Mouse (Mus musculus) monocyte, adult 5-6 weeks (primary cell): Measurements from ENCODE around the gene Ssna1. TPM values are rescaled to one million over a fixed set of nuclear protein-coding genes. Genes with fewer than 3 reads are reported as not detected.

Source experiments
- ATAC-seq: fragments of 153-309, 156-312 bp; replicated peaks from 2 replicates; pipeline ENCODE4 v1.8.0; 2017; ENCODE audit warnings: mild to moderate bottlenecking; ENCODE audit not compliant: low TSS enrichment, insufficient number of reproducible peaks, severe bottlenecking, poor library complexity, low FRiP score
- total RNA-seq: library from RNA; stranded (forward); fragments of 200-1000, 200-491, 200-594 nt; gene quantifications from 3 replicates; pipeline ENCODE4 v1.2.3, GENCODE M21; 2017

Gene Ssna1
- total RNA-seq, 1 experiment from 2014 or later: 31.8 TPM

GRCm38 (mm10) chr2:25291184-25292053 lies 19.2 kb upstream of the Ssna1 start:
- ATAC-seq: no peak

GRCm38 (mm10) chr2:25290816-25291130 lies 18.5 kb upstream of the Ssna1 start:
- ATAC-seq: no peak

DNA sequence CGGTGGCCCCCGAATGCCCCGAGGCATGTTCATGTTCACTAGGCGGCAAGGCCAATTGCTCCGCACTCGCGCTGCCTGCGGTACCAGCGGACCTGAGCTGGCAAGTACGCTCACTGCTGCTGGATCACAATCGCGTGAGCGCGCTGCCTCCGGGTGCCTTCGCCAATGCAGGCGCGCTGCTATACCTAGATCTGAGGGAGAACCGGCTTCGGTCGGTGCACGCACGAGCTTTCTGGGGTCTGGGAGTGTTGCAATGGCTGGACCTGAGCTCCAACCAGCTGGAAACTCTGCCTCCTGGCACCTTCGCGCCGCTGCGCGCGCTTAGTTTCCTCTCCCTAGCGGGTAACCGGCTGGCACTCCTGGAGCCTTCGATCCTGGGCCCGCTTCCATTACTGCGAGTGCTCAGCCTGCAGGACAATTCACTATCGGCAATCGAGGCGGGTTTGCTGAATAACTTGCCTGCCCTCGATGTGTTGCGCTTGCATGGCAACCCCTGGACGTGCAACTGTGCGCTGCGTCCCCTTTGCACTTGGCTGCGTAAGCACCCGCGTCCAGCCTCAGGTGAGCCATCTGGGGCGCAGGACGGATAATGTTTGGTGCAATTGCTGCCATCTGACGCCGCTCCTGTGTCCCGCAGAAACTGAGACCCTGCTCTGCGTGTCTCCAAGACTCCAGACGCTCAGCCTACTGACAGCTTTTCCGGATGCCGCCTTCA lies 18.0 kb upstream of the Ssna1 start:
- ATAC-seq: no peak

DNA sequence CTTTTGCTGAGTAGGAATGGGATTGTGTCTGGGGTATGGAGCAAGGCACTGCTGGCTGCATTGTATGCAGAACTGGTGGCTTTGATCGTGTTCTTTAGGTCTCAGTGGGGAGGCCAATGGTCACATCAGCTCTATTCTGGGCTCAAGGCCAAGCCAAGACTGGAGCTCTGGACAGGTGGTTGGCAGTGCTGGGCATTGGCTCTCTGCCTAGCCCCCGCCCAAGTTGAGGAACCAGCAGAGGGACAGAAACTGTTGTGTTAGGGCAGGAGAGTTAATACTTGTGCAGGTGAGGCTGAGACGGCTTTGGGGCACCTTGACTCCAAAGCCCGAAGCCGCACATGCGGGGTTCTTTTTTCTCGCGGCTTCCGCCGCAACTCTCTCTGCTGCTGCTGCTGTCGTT lies 17.4 kb upstream of the Ssna1 start, which contains the start of gene Lrrc26:
Gene Lrrc26, plus strand, starts transcription at position 265 of the 400 bp plus-strand sequence.
- no peak for ATAC-seq

- ATAC-seq: no peak
Measured at GRCm38 (mm10) chr2:25288734-25289345, 16.6 kb upstream of the Ssna1 start.

GRCm38 (mm10) chr2:25287927-25288649 lies 15.8 kb upstream of the Ssna1 start, which contains the start of gene Tmem210:
Gene Tmem210 (plus strand): TSS chr2:25288145.
- ATAC-seq: no peak

DNA sequence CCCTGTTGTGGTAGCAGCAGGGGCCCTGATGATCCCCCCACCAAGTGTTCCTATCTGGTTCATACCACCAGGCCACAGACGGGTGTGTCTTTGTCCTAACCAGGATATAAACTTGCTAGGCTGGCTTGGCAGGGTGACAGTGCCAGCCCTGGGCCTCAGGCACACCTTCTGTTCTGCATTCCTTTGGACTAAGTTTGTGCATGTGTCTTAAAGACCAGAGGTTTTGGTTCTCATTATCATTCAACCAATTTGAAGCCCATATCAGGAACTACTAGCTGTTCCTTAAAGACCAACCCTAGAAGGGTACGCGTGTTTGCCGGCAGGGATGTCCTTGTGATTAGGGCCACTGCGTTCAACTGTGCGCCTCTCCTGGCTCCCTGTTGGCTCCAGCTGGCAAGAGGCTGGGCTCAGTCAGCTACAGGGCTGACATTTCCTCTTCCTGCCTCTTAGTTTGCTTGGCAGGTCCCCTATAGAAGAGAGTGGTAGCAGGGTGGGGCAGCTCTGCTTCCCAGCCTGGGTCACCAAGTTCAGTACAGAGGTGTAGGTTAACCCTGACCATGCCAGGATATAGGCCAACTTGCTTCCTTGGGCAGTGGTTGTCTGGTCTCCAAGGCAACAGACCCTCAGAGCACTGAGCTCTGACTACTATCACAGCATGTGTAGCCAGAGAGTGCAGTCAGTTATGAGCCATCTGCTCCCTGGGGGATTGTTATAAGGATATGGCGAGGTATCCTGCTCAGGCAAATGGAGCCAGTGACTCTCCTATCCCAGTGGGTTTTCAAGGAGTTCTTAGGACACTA lies 14.8 kb upstream of the Ssna1 start:
- ATAC-seq: no peak

DNA sequence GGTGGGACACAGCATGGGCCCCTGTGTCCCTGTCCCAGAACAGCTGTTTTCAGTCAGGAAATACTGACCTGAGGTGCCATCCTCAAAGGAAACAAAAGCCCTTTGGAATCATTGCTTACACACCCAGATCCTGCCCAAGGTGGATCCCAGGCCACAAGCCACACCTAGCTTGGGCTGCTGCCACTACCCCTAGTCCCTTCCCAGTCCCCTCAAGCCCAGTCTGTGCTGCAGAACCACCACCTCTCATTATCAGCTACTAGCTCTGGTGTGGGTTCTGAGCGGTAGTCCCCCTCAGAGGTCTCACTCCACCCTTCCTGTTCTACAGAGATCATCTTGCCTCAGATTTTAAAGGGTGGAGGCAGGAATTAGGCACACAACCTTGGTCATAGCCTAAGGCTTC lies 14.1 kb upstream of the Ssna1 start:
- ATAC-seq: no peak

DNA sequence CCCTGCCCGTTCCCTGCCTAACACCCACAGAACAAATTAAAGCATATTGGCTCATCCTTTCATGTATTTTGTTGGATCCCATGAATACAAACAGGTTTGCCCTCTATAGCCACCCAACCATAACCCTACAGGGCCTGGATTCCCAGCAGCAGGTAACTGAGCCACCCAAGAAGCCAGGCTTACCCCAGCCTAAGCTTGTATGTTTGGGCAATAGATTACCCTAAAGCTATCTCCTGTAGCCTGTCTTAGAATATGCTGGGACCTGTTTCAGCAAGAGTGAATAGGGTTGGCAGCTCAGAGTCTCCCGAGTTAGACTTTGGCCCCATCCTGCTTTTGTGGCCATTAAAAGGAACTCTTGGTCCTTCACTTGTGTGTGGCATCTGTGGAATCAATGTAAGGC lies 13.3 kb upstream of the Ssna1 start:
- ATAC-seq: no peak

DNA sequence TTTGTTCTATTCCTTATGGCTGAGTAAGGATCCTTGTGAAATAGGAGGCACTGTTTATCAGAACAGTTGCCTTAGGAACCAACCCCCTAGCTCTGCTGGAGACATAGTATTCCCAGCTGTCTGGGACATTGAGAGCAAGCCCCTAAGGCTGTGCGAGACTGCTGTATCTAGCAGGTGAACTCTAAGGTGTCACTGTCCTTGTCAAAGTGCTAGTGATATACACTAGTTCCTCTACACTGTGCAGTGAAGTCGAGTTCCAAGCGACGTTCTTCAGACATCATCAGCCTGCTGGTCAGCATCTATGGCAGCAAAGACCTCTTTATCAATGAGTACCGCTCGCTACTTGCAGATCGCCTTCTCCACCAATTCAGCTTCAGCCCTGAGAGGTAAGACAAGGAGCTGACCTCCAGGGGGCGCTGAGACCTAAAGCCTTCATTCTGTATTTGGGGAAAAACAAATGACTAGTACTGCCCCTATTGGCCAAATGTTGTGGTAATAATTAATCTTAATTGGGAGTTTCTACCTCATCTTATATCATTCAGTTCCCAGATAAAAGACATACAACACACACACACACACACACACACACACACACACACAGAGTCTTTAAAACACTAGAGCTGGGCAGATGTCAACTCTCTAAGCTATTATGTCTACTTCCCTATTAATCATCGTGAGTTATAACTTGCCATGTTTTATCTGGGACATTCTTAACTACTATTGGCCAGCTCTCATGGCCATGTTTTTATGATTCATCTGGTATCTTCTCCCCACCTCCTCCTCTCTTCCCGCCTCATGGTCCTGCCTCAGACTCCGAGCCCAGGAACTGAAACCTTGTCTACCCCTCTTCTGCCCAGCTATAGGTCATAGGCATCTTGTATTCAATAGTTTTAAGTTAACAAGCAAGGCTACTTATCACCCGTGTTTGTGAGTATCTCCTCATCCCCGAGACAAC lies 7.0 kb upstream of the Ssna1 start:
- peak; percentile 83 for ATAC-seq

- no peak for ATAC-seq
Measured at GRCm38 (mm10) chr2:25273010-25273409, 772 bp upstream of the Ssna1 start.

DNA sequence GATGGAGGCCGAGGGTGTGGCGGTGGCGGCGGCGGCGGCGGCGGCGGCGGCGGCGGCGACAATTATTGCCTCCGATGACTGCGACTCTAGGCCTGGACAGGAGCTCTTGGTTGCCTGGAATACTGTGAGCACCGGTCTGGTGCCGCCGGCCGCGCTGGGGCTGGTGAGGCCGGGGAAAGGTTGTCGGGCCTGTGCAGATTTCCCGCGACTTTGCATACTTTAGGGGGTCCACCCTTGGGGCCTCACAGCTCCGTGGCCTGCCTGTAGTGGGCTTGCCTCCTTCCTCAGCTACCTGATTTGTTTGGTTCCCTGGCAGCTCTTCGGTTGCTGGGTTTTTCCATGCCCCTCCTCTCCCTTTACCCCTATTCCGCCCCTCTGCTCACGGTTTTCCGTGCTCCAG lies 277 bp upstream of the Ssna1 start:
- no peak for ATAC-seq

GRCm38 (mm10) chr2:25267746-25268309 lies 4.4 kb downstream of the Ssna1 start:
- ATAC-seq: no peak

DNA sequence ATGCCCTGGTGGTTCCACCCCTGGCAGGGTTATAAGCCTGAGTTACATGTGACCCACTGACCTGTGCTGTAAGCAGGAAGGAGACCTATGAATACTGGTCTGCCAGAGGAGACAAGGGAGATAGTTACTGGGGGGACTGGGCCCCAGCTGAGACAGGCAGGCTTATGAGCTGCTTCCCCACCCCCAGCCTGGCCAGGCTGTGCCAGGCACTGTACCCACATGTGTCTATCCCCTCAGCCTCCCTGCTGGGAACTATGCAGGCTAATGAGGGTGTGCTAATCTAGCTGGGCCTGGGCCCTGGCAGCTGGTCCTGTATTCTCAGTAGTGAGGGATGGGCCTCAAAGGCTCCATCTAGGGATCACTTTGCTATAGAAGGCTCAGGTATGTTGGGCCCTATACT lies 5.0 kb downstream of the Ssna1 start:
- ATAC-seq: no peak

DNA sequence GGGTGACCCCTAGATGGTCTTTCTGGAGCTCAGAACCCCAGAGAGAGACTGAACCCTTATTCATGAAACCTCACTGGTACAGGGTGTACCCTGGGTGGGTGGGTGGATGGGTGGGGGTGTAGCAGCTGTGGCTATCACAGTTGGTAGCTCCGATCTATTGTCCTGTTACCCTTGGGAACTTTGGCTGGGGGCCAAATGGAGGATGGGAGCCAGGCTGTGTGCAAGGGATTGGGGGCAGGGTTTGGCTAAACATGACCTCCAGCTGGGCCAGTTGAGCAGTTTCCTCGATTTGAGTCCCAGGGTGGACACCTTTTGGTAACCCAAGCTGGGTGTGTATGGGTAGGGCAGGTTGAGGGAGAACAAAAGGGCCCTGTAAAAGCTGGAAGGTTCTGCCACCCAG lies 5.5 kb downstream of the Ssna1 start:
- ATAC-seq: no peak

- ATAC-seq: peak; percentile 47
Measured at GRCm38 (mm10) chr2:25265897-25266656, 6.2 kb downstream of the Ssna1 start.
